Mouse (Mus musculus) cerebellum, adult 11-12 months (tissue): ENCODE measurements around the gene Spats2l.

ENCODE experiments used
- DNase-seq: peaks from one replicate; pipeline ENCODE4 v3.0.0; 2022

The Spats2l gene

DNA sequence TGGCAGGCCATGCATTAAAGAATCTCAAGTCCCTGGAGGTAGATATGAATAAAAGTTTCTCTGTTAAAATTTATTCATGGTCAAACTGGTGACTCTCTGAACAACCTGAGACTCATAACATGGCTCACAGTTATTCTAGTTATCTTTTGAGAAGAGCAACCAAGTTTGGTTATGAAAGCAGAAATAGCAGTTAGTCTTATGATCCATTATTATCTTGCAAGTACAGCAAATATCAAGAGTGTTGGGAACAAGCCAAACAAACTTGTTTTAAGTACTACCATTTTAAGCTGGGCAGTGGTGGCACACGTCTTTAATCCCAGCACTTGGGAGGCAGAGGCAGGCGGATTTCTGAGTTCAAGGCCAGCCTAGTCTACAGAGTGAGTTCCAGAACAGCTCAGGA is 217.3 kb downstream of the Spats2l start:
- no peak for DNase-seq

GRCm38 (mm10) chr1:57995432-57996132 is 221.6 kb downstream of the Spats2l start, which contains the start of gene Sgo2a:
Gene Sgo2a (plus strand): TSS chr1:57995971.
- peak; percentile 90 for DNase-seq

- no peak for DNase-seq
These were observed 222.2 kb downstream of the Spats2l start for GRCm38 (mm10) chr1:57996133-57996615.
